Mouse (Mus musculus): ENCODE measurements around the gene Sap30bp. TPM values are rescaled to one million over a fixed set of nuclear protein-coding genes. Genes with fewer than 3 reads are reported as not detected.

The Sap30bp gene
- polyA plus RNA-seq, 1 experiment, result 69.8 TPM

DNA sequence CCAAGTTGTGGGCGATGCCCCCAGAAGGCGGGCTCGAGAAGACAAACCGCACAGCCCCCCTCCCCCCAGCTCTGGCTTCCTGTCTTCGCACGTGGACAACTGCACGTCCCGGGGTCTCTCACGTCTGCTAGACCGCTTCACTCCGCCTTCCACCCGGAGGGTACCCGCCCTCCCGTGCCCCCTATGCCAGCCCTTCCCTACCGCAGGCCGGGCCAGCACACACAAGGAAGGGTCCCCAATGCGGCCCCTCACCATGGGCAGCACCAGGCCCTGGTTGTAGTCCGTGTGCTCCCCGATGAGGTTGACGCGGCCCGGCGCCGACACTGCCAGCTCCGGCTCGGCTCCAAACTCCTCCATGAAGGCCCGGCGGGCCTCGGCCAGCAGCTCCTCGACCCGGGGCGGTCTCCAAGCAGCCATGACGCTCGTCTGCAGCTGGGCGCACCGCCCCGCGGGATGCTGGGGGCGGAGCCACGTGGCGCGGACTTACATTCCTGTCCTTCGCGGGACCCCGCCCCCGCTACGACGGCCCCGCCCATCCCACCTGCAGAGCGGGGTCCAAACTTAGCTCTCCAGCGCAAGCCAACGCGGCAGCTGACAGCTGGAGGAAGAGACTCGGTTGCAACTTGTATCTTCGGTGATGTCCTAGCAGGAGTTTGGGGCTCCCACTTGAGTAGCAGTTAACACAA, 79.3 kb downstream of the Sap30bp start, which contains the start of gene Galk1:
Gene Galk1, minus strand, starts transcription at position 458 of the 686 bp plus-strand sequence.
- TF ChIP-seq CTCF (IDR thresholded peaks at IDR 0.05; ENCODE audit: borderline replicate concordance, extremely low read depth, insufficient read depth, insufficient read length) (no peak), POLR2A (IDR thresholded peaks at IDR 0.05; ENCODE audit: borderline replicate concordance, extremely low read depth, insufficient read depth, insufficient read length, poor library complexity, severe bottlenecking) (peak; percentile 47; the same call in 1 of the 2 replicates)
- DNase-seq (ENCODE audit: low read depth), result peak; percentile 93

- no peak for DNase-seq (ENCODE audit: low read depth)
- TF ChIP-seq CTCF (IDR thresholded peaks at IDR 0.05; ENCODE audit: borderline replicate concordance, extremely low read depth, insufficient read depth, insufficient read length) (no peak), POLR2A (IDR thresholded peaks at IDR 0.05; ENCODE audit: borderline replicate concordance, extremely low read depth, insufficient read depth, insufficient read length, poor library complexity, severe bottlenecking) (no peak)
Observed at GRCm38 (mm10) chr11:116014821-116015220, 81.7 kb downstream of the Sap30bp start.

Other genes with a start within 250 kb of the Sap30bp start
- 124 and 127 TPM in 2 replicates for gene Grb2, start 224.7 kb upstream of the Sap30bp start, polyA plus RNA-seq (2012; rRNA removed)
- 56.0 and 61.9 TPM in 2 replicates for gene Tmem94, start 167.8 kb upstream of the Sap30bp start, polyA plus RNA-seq (2012; rRNA removed)
- 24.7 and 24.8 TPM in 2 replicates for gene Caskin2, start 119.6 kb upstream of the Sap30bp start, polyA plus RNA-seq (2012; rRNA removed)
- 24.2 and 36.4 TPM in 2 replicates for gene Tsen54, start 118.6 kb upstream of the Sap30bp start, polyA plus RNA-seq (2012; rRNA removed)
- gene Llgl2, start 109.2 kb upstream of the Sap30bp start, polyA plus RNA-seq (2012; rRNA removed), result 1.5 and 2.5 TPM in 2 replicates
- 0.14 and 0.23 TPM in 2 replicates for gene Myo15b, start 74.9 kb upstream of the Sap30bp start, polyA plus RNA-seq (2012; rRNA removed)
- 0.64 and 1.2 TPM in 2 replicates for gene Smim5, start 33.3 kb upstream of the Sap30bp start, polyA plus RNA-seq (2012; rRNA removed)
- gene Smim6, start 21.3 kb upstream of the Sap30bp start, polyA plus RNA-seq (2012; rRNA removed), result not detected in 2 replicates
- 28.2 and 38.0 TPM in 2 replicates for gene Recql5, start 195 bp downstream of the Sap30bp start, polyA plus RNA-seq (2012; rRNA removed)
- gene Itgb4, start 41.4 kb downstream of the Sap30bp start, polyA plus RNA-seq (2012; rRNA removed), result 0.91 and 2.1 TPM in 2 replicates
- 39.2 and 41.8 TPM in 2 replicates for gene Galk1, start 79.4 kb downstream of the Sap30bp start, polyA plus RNA-seq (2012; rRNA removed)
- 1,173 and 1,240 TPM in 2 replicates for gene H3f3b, start 94.7 kb downstream of the Sap30bp start, polyA plus RNA-seq (2012; rRNA removed)
- gene Unk, start 97.0 kb downstream of the Sap30bp start, polyA plus RNA-seq (2012; rRNA removed), result 67.3 and 87.0 TPM in 2 replicates
- gene Unc13d, start 144.7 kb downstream of the Sap30bp start, polyA plus RNA-seq (2012; rRNA removed), result 0.97 and 1.1 TPM in 2 replicates
- 142 and 148 TPM in 2 replicates for gene Wbp2, start 153.7 kb downstream of the Sap30bp start, polyA plus RNA-seq (2012; rRNA removed)
- gene Trim47, start 193.9 kb downstream of the Sap30bp start, polyA plus RNA-seq (2012; rRNA removed), result 4.2 and 5.3 TPM in 2 replicates
- gene Trim65, start 197.8 kb downstream of the Sap30bp start, polyA plus RNA-seq (2012; rRNA removed), result 2.2 and 3.4 TPM in 2 replicates
- 31.8 and 38.6 TPM in 2 replicates for gene Mrpl38, start 205.6 kb downstream of the Sap30bp start, polyA plus RNA-seq (2012; rRNA removed)
- 144 and 153 TPM in 2 replicates for gene Fbf1, start 234.9 kb downstream of the Sap30bp start, polyA plus RNA-seq (2012; rRNA removed)